Mouse (Mus musculus): ENCODE data around the gene Camk2b.

Camk2b gene

DNA sequence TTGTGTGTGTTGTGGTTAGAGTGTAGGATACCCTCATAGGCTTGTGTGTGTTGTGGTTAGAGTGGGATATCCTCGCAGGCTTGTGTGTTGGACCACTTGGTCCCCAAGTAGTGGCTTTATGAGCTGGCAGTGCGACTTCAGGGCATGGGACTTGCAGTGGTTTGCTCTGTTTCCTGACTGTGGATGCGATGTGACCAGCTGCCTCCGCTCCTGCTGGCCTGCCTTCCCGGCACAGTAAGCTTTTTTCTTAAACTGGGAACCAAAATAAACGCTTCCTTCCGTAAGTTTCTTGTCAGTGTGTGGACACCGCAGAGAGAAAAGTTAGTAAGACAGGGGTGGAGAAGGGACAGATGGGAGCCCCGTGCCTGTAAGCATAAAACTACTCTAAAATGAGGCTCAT, 18.0 kb downstream of the Camk2b start:
- DNase-seq = no peak

DNA sequence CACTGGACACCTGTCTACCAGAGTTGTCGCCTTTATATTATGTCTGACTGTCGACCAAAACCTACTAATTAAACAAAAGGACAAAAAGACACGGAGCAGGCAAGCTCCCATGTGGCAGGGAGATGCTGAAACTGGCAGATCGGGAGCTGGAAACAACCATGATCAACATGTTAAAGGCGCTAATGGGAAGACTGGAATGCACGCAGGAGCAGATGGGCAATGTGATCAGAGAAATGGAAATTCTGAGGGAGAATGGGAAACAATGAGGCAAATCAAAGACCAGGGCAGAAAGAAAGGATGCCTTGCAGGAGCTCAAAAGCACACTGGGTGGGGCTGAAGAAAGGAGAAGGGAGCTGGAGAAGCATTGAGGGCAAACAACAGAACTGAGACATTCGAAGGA, 27.2 kb downstream of the Camk2b start:
- no peak for DNase-seq

DNA sequence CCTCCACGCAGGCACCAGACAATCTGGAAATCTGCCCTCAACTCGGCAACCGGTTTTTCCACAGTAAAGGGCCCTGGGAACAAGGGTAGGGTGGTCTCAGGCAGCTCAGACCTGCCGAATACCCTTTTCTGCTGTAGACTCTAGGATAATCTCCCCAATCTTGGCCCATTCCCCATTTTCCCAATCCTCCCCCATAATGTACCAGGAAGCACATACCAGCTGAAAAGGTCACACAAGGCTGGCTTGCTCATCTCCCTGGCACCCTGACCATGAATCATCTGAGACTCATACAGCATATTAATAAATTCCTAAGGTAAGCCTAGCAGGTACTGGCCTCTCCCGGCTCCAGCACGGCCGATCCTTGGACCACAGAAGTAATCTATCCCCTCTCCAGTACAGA, 28.5 kb downstream of the Camk2b start:
- peak; percentile 61 for DNase-seq

DNA sequence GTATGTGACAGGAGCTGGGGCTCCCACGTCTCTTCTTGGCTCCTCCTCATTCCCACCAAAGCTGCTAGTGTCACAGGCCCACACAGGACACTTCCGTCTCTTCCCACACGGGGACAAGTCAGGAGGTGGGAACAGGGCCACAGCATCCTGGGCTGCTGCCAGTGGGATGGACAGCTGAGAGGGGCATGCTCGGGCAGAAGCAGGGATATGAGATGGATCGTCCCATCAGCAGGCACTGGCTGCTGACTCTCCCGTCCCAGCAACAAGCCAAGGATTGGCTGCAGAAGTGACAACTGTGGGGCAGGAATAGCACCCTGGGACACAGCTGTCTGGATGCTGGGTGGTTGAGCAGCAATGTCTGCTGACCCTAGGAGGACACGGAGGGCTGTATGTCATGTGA, 29.0 kb downstream of the Camk2b start:
- peak; percentile 73 for DNase-seq

DNA sequence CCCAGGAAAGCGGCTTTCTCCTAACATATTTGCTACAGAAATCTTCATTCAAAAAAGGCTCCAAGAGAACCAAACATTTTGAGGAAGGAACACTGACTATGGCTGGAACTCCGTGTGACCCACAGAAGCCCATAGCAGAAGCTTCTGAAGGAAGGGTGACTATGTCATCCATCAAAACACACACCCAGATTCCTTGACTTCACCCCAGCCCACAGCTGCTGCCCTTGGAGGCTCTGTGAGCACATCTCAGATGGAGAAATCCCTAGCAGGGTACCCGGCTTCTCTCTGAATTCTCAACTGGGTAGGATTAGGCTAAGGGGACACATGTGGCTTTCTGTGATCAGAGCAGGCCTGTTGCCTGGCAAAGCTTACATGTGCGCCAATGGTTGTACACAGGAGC, 29.7 kb downstream of the Camk2b start:
- DNase-seq = peak; percentile 31

DNA sequence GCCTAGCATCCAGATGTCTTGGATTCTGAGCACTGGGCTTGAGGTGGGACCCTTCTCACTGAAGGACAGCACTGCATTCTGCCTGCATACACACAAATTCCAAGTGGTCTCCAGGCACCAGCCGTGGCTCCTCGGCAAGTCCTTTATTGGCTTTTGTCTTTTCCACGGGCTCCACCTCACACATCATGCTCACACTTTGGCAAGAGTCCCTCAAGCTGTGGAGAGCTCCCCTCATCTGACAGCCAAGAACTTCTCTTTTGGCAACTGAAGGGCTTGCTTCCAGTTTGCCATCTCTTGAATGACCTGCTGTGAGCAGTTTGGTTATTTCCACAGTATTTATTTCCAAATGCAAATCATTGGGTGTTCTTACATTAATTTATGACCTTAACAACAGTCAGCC, 30.6 kb downstream of the Camk2b start:
- DNase-seq = peak; percentile 66

DNA sequence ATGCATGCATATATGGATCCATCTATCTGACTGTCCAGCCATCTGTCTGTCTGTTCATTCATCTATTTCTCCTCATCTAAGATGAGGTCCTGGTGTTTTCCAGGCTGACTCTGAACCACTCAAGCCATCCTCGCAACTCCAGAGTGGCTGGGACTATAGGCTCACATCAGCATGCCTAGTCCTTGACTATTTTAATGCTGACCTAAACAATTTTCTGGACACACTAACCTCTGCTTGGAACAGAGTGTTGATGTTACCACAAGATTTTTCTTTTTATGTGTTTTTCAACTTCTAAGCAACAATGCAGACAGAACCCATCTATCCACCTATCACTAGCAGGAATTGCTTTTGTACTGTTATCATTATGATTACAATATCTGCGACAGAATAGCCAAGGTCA, 31.4 kb downstream of the Camk2b start:
- DNase-seq = no peak

DNA sequence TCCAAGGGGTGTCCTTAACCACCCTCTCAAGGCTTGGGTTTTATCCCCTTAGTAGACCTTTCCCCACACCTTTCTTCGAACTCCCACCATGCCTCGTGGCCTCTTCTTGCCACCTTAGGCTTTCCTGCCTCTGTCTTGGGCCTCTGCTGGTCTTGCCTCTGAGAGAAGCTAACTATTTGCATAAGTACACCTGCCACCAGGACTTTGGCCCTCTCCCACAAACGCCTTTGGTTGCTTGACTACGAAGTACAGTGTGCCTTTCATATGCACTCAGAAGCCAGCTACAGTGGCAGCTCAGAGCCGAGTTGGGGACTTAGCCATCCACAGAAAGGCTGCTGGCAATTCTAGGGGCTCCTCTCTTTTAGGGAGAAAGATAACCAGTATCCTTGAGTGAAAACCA, 32.4 kb downstream of the Camk2b start:
- peak; percentile 37 for DNase-seq

DNA sequence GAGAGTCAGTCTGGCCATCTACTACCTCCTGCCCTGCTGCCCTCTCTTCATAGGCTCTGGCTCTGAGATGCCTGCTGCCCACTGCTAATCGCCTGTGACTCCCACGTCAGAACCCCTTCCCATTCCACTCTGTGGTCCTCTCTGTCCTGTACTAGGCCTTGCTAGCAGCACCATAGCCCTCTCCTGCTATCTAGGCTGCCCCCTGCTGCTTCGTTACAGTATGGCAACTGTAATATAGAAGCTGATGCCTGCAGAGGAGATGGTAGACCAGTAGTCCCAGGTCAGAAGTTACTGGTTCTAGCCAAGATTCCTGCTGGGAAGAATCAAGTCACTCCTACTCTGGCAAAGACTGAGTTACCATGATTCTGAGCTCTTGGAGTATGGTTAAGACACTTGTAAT, 33.0 kb downstream of the Camk2b start:
- peak; percentile 81 for DNase-seq

DNA sequence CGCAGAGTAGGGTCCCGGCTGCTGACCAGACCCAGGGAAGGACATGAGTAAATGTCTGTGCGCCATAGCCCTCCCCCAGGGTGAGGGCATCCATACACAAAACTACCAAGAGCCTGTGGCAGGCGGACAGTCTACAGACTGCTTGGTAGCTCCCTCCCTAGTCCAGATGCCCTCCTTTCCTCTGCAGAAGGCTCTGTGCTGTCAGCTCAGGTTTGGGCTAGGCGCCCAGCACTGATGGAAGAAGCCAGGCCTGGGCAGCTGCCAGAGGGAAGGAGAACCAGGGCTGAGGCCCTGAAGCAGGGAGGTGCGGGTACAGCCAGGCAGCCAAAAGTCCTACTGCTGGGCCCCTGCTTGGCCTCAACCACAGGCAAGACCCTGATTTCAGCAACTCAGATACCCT, 35.5 kb downstream of the Camk2b start:
- DNase-seq = peak; percentile 97

DNA sequence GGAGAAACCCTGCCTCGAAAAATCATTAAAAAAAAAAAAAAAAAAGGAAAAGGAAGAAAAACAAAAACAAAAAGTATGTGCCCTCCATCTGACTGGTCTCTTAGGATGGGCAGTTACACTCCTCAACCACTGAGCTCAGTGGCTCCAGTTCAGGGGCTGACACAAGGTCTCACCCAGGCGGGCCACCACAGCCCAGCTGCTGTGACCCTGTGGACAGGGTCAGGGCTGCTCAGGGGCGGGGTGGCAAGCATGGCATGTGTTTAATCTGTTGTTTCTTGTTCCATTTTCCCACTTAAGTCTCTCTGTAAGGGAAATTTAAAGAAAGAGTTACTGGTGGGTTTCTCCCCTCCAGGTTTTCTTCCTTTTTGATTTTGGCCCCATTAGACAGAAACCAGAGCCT, 36.4 kb downstream of the Camk2b start:
- peak; percentile 34 for DNase-seq

DNA sequence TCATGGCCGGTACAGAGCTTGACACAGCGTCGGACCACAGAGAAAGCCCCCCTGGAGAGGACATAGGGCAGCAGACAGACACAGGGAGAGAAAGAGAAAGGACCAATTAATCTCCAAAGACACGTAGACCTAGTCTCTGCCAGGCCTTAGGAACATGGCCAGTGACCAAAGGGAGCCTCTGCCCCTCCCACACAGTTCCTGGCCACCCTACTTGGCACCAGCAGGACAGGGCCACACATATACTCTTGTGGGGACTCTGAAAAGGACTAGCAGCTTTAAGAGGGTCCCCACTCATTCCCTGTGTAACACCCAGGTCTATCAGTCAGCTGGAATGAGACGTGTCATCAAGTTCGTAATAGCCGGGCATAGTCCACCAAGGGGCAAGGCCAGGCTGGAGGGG, 37.3 kb downstream of the Camk2b start:
- DNase-seq = peak; percentile 79

DNA sequence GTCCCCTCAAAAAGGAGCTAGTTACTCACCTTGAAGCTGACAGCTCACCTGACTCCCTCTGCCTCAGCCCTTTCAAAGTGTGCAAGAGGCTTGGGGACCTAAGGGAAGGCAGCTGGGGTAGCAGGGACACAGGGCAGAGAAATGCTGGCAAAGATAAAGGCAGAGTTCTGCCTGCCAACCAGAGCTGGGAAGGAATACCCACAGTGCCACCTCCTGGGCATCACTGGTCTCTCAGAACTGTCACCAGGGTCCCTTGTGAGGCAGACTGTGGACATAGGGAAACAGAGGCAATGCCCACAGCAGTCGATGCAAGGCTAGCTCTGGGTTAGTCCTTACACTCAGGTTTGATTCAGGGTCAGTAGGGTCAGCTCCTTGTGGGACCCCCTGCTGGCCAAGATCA, 39.8 kb downstream of the Camk2b start:
- DNase-seq = peak; percentile 84

DNA sequence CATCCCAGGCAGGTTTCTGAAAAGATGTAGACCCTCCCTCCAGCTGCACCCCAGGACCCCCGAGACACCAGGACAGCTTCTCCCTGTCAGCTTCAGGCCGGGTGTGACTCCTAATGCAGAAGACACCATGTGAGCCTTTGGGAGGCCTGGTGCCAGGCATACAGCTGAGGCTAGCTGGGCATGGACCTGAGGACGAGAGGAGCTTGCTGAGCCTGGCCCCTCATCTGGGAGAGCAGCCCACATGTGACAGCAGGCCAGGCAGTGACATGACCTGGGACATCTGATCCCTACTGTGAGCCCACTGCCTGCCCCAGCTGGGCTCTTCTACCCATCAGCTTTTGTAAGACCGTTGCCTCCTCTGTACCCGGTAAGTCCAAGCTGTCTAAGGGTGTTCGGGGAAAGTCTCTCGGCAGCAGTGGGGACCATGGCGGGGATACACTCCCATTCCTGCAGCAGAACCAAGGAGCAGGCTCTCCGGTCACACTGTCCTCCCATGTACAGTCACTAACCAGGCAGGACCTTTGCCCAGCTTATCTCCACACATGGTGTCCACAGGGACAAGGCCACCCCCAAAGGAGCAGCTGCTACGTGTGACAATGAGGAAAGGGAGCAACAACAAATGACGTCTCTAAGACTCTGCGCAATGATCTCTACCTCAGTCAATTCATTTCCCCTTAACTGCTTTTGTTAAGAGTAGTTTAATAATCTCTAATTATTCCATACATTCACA, 41.1 kb downstream of the Camk2b start:
- peak; percentile 60 for DNase-seq

DNA sequence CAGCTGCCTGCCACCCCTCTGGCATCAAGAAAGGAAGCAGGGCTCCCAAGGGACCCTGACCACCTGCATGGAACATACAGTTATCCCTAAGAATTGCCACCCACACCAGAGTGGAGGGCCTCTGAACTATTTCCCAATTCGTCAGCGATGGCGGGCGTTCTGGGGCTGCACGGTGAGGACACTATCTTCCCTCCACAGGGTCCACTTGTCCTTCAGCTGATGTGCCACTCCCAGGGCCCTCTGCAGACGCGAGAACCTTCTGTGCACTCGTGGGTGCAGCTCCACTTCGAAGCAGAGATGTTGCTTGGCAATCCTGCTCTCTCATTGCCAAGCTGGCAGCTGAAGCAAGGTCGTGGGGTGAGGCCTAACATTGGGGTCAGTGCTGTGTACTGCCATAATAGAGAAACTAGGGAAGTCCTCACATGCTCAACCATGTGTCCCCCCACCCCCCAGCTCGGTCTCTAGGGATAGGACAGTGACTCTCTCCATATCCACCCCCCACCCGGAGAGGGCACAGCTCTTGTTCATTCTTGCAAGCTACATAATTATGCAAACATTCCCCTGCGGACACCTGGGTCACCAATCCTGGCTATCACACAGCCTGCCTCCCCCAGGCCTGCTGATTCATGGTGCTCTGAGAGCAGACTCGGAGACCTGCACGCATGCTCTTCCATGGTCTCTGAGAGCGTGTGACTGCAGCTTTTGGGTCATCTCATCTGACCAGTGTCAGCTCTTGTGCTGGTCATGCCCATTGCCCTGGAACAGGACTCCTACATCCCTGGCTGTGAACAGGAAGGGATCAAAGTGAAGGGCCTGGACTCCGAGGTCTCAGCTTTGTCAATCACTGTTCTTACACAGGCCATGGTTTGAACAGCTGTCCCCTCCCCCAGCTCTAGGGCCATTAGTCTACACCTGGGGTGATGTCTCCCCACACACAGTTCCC, 45.0 kb downstream of the Camk2b start:
- DNase-seq = no peak

DNA sequence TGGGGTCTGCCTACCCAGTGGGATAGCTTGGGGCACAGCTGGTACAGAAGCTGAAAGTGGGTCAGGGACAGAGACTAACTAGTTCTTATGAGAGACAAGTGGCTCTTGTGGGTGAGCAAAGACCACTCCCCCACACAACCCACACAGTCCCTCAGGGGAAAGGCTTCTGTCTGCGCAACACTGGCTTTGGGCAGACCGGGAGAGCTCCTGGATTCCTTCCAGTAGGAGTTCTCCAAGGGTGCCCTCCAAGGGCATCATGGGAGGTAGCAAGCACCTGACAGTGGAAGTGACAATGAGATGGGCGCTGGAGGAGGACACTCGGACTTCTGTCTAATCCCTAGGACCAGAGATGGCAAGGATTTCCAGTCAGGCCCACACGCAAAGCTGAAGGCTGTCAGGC, 45.8 kb downstream of the Camk2b start:
- no peak for DNase-seq

DNA sequence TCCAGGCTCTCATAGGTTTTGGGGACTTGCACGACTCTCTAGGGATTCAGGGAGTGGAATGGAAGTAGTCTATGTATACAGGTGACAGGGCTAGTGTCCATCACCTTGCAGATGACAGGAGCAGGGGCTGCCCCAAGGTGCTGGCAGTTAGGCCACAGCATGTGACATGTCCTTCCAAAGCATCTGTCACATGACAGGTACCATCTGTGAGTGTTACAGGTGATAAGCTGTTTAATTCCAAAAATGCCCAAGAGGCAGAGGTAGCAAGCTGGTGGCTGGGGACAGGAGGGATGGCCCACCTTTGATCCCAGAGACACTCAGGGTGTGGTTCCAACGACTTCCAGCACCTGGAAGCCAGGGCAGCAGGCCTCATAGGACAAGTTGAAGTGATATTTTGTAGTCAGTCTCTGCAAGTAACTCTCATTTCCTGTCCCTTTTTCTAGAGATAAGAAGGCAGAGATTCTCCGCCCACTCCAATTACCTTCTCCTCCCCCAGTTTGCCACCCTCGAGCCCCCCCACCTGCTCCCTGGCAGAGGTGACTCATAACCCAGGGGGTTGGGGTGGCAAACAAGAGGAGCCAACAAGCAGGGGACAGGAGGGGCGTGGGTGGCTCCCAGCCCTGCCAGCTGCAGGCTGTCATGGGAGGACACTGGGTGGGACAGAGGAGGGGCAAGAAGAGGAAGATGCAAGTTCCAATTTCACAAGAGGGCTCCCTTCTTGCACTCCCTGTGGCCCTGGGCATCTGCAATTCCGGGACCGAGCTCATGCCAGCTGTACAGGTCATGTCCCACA, 47.7 kb downstream of the Camk2b start:
- DNase-seq = peak; percentile 75

DNA sequence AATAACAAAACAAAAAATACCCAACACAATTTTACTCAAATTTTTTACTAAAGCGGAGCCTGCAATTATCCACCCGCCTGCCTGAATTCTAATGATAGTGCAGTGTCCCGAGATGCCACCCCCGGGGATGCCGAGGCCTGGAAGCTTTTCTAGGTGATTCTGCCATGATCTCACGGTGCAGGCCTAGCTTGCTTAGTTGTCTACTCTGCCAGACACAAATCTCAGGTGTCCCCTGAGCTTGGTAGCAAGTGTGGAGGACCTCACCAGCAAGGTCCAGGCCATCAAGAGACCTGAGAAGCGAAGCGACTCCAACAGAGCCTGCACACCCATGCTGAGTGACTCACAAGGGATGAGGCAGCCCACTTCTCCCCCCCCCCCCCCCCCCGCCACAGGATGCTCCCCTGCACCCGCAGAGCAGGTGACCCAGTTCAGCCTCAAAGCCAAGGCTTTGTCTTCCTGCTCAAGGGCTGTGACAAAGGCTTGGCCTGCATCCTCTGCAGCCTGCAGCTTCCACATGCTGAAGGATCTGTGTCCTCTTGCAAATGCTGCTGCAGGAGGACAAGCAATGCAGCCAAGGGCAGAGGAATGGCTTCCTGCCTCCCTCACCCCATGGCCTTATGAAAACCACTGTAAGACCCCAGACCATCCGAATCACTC, 48.5 kb downstream of the Camk2b start:
- no peak for DNase-seq

DNA sequence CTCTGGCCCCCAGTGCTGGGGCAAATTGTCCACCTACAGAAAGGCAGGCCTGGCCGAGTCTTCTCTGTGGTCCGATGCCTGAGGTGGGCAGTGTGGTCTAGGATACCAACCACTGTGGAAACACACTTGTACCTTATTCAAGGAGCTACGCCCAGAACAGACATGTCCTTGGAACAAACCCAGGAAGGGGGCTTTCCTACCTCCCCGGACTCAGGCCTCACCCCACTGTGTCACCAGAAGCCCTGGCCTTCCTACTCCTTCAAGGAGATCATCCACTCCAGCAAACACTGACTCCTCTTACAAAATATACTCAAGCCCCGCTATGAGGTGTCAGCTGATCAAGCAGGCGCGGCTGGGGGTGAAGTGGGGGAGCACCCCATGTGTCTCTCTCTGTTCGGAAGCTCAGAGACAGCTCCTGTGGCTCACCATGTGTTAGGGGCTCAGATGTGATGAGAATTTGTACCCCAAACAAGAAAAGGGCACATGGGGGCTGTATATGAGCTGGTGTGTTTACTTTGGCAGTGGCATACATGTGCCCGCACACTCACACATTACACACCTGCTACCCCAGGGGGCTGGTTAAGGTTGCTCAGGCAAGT, 49.3 kb downstream of the Camk2b start:
- no peak for DNase-seq

DNA sequence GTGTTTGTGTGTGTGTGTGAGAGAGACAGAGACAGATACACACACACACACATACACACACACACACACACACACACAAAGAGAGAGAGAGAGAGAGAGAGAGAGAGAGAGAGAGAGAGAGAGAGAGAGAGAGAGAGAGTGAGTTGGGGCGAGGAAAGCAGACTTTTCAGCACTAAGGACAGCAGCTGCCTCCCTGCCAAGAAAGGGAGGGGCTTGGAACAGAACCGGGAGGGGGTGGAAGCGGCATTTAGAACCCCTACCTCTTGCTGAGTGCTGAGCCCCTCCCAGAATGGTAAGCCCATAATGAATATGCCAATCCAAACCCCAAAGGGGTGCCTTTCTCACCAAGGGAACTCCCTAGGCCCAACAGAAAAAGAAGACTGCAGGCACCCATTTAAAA, 49.8 kb downstream of the Camk2b start:
- DNase-seq = no peak

DNA sequence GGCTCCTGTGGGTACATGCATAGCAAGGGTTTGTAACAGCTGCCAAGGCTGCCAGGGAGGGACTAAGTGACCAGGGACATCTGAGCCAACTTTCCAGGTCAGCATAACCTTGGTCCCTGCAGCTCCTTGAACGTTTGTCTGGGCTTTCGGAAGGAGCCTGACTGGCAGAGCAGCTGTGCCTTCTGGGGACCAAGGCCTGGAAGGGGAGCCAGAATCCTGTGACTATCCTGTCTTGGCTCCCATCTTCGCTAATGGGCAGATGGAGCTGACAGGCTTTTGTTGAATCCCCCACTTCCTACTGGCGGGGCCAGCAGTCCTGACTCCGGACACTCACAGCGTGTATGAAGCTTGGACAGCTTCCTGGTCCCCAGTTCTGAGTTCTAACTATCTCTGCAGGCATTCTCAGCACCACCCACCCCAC, 51.1 kb downstream of the Camk2b start:
- DNase-seq = peak; percentile 95

DNA sequence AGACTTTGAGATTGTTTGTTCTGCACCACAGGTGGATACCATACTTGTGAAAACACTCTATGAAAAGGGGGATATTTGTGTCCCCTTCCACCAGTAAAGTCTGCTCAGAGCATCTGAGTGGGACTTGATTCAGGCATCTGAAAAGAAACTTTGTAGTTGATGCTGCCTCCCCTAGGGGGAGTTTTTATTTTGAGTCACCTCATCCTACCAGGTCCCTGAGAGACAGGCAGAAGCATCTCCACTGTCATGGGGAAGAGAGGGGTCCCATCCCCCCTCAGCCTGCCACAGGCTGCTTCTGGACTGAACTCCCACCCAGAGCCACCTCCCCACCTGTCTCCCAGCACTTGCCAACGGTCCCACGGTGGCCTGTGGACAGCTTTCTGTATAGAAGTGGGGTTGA, 52.8 kb downstream of the Camk2b start:
- DNase-seq = no peak
